Mouse (Mus musculus): ENCODE results near the gene Wdfy2. TPM values are rescaled to one million over a fixed set of nuclear protein-coding genes. Genes with fewer than 3 reads are reported as not detected.

Wdfy2 gene
- polyA plus RNA-seq, 1 experiment: 8.3 TPM

DNA sequence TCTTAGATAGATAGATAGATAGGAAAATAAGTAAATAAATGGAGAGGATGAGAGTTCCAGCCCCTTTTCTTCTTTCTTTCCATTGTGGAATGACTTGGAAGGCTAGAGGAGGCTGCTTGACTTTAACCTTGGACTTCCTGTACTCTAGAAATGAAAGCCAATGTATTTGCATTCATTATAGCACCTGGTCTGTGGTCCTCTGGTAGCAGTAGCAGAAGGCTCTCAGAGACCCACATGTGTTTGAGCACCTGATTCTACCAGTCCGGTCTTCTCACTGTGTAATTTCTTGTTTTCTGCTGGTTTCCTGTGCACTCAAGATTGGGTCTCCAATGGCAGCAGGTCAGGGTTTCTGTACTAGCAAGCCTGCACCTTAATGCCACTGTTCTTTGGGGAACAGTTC is 30.1 kb downstream of the Wdfy2 start:
- no peak for TF ChIP-seq CTCF (conservative IDR thresholded peaks at IDR 0.05; ENCODE audit: insufficient read depth, insufficient read length, low read depth, low read length)
- TF ChIP-seq POLR2A (IDR thresholded peaks at IDR 0.05; ENCODE audit: low read depth, low read length): no peak
- peaks cover 9% of the 10 kb centered on the region; the same call in 1 of the 2 replicates for H3K4me1 ChIP-seq (ENCODE audit: control insufficient read depth, insufficient read depth, low read length)
- 82% methylated on average over 1 of the region's 1 CpGs for WGBS
- H3K27me3 ChIP-seq (replicated peaks; ENCODE audit: control insufficient read depth, insufficient read depth, low read length): no peaks in the 10 kb centered on the region
- DNase-seq: no peak
- H3K36me3 ChIP-seq (ENCODE audit: control insufficient read depth, insufficient read depth, low read length): no peaks in the 10 kb centered on the region
- H3K4me3 ChIP-seq (ENCODE audit: insufficient read depth, low read depth, low read length): no peak overlapping the region
- H3K27ac ChIP-seq (ENCODE audit: insufficient read depth, low read depth, low read length): no peak overlapping the region

DNA sequence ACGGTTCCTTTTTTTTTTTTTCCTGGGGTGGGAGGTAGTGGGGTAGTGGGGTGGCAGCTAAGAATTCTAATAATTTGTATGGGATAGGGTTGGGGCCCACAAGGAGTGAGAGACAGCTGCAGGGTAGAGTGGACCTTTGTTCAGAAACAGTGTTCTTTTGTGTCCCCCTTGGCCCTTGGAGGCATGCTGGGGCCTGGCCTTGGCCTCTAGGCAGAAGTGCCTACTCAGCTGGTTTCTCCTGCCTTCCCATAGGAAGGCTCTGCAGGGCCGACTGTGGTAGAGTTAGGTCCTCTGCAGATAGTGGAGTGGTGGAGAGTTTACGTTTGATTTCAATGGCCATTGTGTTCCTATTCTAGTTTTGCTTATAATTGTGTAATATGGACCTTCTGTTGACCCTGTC is 30.8 kb downstream of the Wdfy2 start:
- Histone ChIP-seq H3K27me3 (replicated peaks; ENCODE audit: control insufficient read depth, insufficient read depth, low read length) (no peaks in the 10 kb centered on the region), H3K4me3 (ENCODE audit: insufficient read depth, low read depth, low read length) (no peak overlapping the region), H3K36me3 (ENCODE audit: control insufficient read depth, insufficient read depth, low read length) (no peaks in the 10 kb centered on the region), H3K4me1 (ENCODE audit: control insufficient read depth, insufficient read depth, low read length) (peaks cover 9% of the 10 kb centered on the region; the same call in 1 of the 2 replicates), H3K27ac (ENCODE audit: insufficient read depth, low read depth, low read length) (no peak overlapping the region)
- TF ChIP-seq CTCF (conservative IDR thresholded peaks at IDR 0.05; ENCODE audit: insufficient read depth, insufficient read length, low read depth, low read length) (no peak), POLR2A (IDR thresholded peaks at IDR 0.05; ENCODE audit: low read depth, low read length) (no peak)
- DNase-seq: no peak
- 57% methylated on average over 3 of the region's 3 CpGs for WGBS

DNA sequence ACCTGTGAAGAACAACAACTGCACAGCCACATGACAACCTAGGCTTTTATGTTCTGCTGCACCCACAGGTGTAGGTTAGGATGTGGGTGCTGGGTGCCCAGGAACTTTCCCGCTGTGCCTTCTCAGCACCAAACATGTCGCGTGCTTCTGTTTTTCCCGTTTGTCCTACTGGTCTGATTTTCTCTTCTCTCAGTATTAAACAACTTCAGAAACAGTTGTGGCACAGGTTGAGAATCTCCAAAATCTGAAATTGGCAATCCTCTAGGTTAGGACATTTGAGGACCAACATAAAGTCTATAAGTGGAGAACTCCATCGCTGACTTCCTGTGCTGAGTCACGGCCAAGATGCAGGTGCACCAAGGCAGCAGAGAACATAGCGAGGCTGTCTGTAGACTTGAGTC is 32.8 kb downstream of the Wdfy2 start:
- WGBS: 97% methylated on average over 7 of the region's 7 CpGs
- peaks cover 9% of the 10 kb centered on the region; the same call in 1 of the 2 replicates for H3K4me1 ChIP-seq (ENCODE audit: control insufficient read depth, insufficient read depth, low read length)
- no peaks in the 10 kb centered on the region for H3K36me3 ChIP-seq (ENCODE audit: control insufficient read depth, insufficient read depth, low read length)
- TF ChIP-seq CTCF (conservative IDR thresholded peaks at IDR 0.05; ENCODE audit: insufficient read depth, insufficient read length, low read depth, low read length) (no peak), POLR2A (IDR thresholded peaks at IDR 0.05; ENCODE audit: low read depth, low read length) (no peak)
- no peak for DNase-seq
- no peaks in the 10 kb centered on the region for H3K27me3 ChIP-seq (replicated peaks; ENCODE audit: control insufficient read depth, insufficient read depth, low read length)
- H3K27ac ChIP-seq (ENCODE audit: insufficient read depth, low read depth, low read length): no peak overlapping the region
- H3K4me3 ChIP-seq (ENCODE audit: insufficient read depth, low read depth, low read length): no peak overlapping the region

DNA sequence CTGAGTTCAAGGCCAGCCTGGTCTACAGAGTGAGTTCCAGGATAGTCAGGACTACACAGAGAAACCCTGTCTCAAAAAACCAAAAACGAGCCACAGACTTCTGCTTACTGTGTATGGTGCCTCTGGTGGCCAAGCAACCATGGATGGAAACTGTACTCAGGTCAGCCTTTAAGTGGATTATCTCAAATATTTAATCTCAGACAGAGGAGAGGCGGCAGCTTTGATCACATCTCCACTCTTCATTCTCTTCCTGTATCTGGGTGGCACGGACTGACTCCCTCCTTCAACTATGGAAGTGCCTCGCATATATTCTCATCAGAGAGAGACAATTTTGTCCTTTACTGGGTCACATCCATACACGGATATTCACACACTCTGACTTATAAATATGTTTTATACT is 34.0 kb downstream of the Wdfy2 start:
- Histone ChIP-seq H3K4me3 (ENCODE audit: insufficient read depth, low read depth, low read length) (no peak overlapping the region), H3K27me3 (replicated peaks; ENCODE audit: control insufficient read depth, insufficient read depth, low read length) (no peaks in the 10 kb centered on the region), H3K36me3 (ENCODE audit: control insufficient read depth, insufficient read depth, low read length) (no peaks in the 10 kb centered on the region), H3K4me1 (ENCODE audit: control insufficient read depth, insufficient read depth, low read length) (peaks cover 9% of the 10 kb centered on the region; the same call in 1 of the 2 replicates), H3K27ac (ENCODE audit: insufficient read depth, low read depth, low read length) (no peak overlapping the region)
- WGBS: 92% methylated on average over 5 of the region's 5 CpGs
- TF ChIP-seq CTCF (conservative IDR thresholded peaks at IDR 0.05; ENCODE audit: insufficient read depth, insufficient read length, low read depth, low read length) (no peak), POLR2A (IDR thresholded peaks at IDR 0.05; ENCODE audit: low read depth, low read length) (no peak)
- no peak for DNase-seq

DNA sequence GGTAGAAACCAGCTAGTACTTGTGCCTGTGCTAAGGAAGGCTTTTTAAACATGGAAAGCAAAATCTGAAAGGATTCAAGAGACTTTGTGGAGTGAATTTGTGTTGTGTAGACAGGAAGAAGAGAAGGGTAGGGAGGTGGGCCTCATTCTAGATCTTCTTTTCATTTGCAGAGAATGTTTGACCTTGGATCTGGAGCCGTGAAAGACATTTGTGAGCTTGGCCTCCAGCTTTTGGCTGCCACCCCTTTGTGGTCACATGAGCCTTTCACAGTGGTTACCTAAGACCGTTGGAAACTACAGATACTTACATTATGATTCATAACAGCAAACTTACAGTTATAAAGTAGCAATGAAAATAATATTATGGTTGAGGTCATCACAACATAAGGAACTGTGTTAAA is 34.5 kb downstream of the Wdfy2 start:
- Histone ChIP-seq H3K4me1 (ENCODE audit: control insufficient read depth, insufficient read depth, low read length) (peaks cover 9% of the 10 kb centered on the region; the same call in 1 of the 2 replicates), H3K4me3 (ENCODE audit: insufficient read depth, low read depth, low read length) (no peak overlapping the region), H3K27me3 (replicated peaks; ENCODE audit: control insufficient read depth, insufficient read depth, low read length) (no peaks in the 10 kb centered on the region), H3K36me3 (ENCODE audit: control insufficient read depth, insufficient read depth, low read length) (no peaks in the 10 kb centered on the region), H3K27ac (ENCODE audit: insufficient read depth, low read depth, low read length) (peak overlapping the region; percentile 69; the same call in 1 of the 2 replicates)
- TF ChIP-seq CTCF (conservative IDR thresholded peaks at IDR 0.05; ENCODE audit: insufficient read depth, insufficient read length, low read depth, low read length) (no peak), POLR2A (IDR thresholded peaks at IDR 0.05; ENCODE audit: low read depth, low read length) (no peak)
- peak; percentile 35 for DNase-seq
- WGBS: 32% methylated on average over 2 of the region's 2 CpGs

DNA sequence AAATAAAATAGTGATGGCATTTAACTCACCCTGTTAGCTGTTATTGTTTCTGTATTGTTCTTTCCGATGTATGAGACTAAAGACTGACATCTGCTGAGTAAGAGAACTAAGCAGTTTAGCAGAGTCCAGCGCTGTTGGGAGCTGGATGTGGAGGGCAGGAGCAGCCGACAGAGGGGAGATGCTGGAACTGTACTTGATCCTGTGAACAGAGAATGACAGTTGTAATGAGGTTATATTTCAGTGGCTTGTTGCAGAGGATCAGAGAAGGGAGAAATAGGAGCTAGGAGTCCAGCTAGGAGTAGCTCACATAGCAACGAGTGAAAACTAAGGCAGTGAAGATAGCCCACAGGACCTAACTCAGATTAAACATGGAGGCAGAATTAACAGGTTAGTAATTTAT is 36.3 kb downstream of the Wdfy2 start:
- TF ChIP-seq CTCF (conservative IDR thresholded peaks at IDR 0.05; ENCODE audit: insufficient read depth, insufficient read length, low read depth, low read length) (no peak), POLR2A (IDR thresholded peaks at IDR 0.05; ENCODE audit: low read depth, low read length) (no peak)
- no peak for DNase-seq
- Histone ChIP-seq H3K27ac (ENCODE audit: insufficient read depth, low read depth, low read length) (no peak overlapping the region), H3K4me3 (ENCODE audit: insufficient read depth, low read depth, low read length) (no peak overlapping the region), H3K4me1 (ENCODE audit: control insufficient read depth, insufficient read depth, low read length) (peaks cover 4% of the 10 kb centered on the region; the same call in 1 of the 2 replicates), H3K27me3 (replicated peaks; ENCODE audit: control insufficient read depth, insufficient read depth, low read length) (no peaks in the 10 kb centered on the region), H3K36me3 (ENCODE audit: control insufficient read depth, insufficient read depth, low read length) (no peaks in the 10 kb centered on the region)
- WGBS: 67% methylated on average over 4 of the region's 4 CpGs

DNA sequence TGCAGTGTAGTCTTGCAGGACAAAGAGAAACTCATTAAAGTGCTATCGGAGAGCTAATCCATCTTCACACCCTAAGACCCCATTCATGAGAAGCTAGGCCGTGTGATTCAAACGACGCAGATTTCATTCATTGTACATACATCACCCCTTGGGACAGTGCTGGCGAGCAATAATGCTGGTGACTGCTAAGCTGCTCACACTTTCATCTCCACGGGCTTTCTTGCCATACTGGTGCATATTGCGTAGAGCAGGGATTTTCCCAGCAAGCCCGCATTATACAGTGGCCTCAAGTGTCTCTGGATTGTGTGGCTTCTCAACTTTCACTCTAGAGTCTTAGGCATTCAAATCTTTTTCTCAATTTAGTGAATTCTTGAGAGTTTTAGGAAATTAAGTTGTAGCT is 36.9 kb downstream of the Wdfy2 start:
- H3K27me3 ChIP-seq (replicated peaks; ENCODE audit: control insufficient read depth, insufficient read depth, low read length): no peaks in the 10 kb centered on the region
- 85% methylated on average over 8 of the region's 8 CpGs for WGBS
- no peak overlapping the region for H3K27ac ChIP-seq (ENCODE audit: insufficient read depth, low read depth, low read length)
- no peaks in the 10 kb centered on the region for H3K36me3 ChIP-seq (ENCODE audit: control insufficient read depth, insufficient read depth, low read length)
- H3K4me1 ChIP-seq (ENCODE audit: control insufficient read depth, insufficient read depth, low read length): peaks cover 10% of the 10 kb centered on the region; the same call in 1 of the 2 replicates
- TF ChIP-seq POLR2A (IDR thresholded peaks at IDR 0.05; ENCODE audit: low read depth, low read length) (no peak), CTCF (conservative IDR thresholded peaks at IDR 0.05; ENCODE audit: insufficient read depth, insufficient read length, low read depth, low read length) (no peak)
- H3K4me3 ChIP-seq (ENCODE audit: insufficient read depth, low read depth, low read length): no peak overlapping the region
- no peak for DNase-seq

All from kidney, adult 2 months (tissue).